Mouse (Mus musculus) heart, embryonic 10.5 days (tissue): ENCODE measurements around the gene Gm16451. TPM values are rescaled to one million over a fixed set of nuclear protein-coding genes. Genes with fewer than 3 reads are reported as not detected.
"Not testable (repeated sequence)": the region's sequence is repeated elsewhere in the genome, so short reads cannot be mapped to it uniquely, and the experiment has no call there.

ENCODE experiments used
- DNase-seq: peaks from one replicate; pipeline ENCODE4 v3.0.0-alpha.2; 2017; ENCODE audit warnings: low spot score
- H3K27ac ChIP-seq: fragments of 300-500 bp; sonication (generic); 2 replicates; pipeline ENCODE4 v1.5.1; 2016; ENCODE audit warnings: mild to moderate bottlenecking
- H3K27me3 ChIP-seq: fragments of 300-500 bp; sonication (generic); 2 replicates; pipeline ENCODE4 v1.6.1; 2016; ENCODE audit warnings: mild to moderate bottlenecking; ENCODE audit not compliant: poor library complexity, insufficient read depth, severe bottlenecking
- H3K36me3 ChIP-seq: fragments of 300-500 bp; sonication (generic); 2 replicates; pipeline ENCODE4 v1.6.1; 2016; ENCODE audit warnings: mild to moderate bottlenecking, moderate library complexity
- H3K4me1 ChIP-seq: fragments of 300-500 bp; sonication (generic); 2 replicates; pipeline ENCODE4 v1.6.1; 2016; ENCODE audit warnings: mild to moderate bottlenecking
- H3K4me3 ChIP-seq: fragments of 300-500 bp; sonication (generic); 2 replicates; pipeline ENCODE4 v1.5.1; 2016; ENCODE audit warnings: mild to moderate bottlenecking, moderate library complexity
- H3K9me3 ChIP-seq: fragments of 300-500 bp; sonication (generic); 2 replicates; pipeline ENCODE4 v1.6.1; 2016; ENCODE audit warnings: mild to moderate bottlenecking, moderate library complexity
- WGBS: fragments of 180-500 bp; shearing (Covaris S2); methylation state at CpG from one replicate; pipeline ENCODE4 v1.1.7; 2016; 5-methylcytosine and 5-hydroxymethylcytosine counted together
- polyA plus RNA-seq: library from polyadenylated mRNA; unstranded; fragments of >200 nt; fragmentation: Nextera tagmentation; extraction: Ambion mirVana; gene quantifications from 2 replicates; pipeline ENCODE4 v1.2.1, GENCODE M21; 2016

Gene Gm16451
- not detected in 2 replicates for polyA plus RNA-seq

DNA sequence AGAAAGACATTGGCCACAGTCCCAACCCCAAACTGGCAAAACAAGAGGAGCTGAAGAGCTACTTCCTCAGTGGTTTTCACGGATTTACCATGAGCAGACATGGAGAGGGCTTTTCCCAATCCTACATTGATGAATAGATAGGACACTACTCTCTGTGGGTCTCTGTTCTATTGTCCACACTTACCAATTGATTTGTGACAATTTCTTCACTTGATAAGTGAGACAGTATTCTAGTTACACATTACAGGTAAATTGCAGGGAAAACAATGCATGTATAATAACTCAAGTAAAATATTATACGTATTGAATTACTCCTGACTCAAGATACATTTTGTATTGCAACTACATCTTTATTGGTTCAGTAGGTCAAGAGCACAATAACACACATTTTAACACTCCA is at the start of gene Gm16451:
Gene Gm16451, minus strand, starts transcription at position 101 of the 400 bp plus-strand sequence.
- not testable (repeated sequence) for H3K27ac ChIP-seq, DNase-seq

DNA sequence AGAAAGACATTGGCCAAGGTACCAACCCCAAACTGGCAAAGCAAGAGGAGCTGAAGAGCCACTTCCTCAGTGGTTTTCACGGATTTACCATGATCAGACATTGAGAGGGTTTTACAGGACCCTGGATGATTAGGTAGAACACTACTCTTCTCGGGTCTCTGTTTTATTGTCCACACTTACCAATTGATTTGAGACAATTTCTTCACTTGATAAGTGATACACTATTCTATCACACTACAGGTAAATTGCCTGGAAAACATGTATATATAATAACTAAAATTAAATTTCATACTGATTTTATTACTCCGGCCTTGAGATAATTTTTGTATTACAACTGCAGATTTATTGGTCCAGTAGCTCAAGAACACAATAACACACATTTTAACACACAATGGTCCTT is 45.9 kb upstream of the Gm16451 start, which contains the start of gene Vmn1r142:
Gene Vmn1r142, minus strand, starts transcription at position 101 of the 400 bp plus-strand sequence.
- WGBS = no CpG with 5 or more reads among the region's 3 CpGs
- not testable (repeated sequence) for H3K27me3 ChIP-seq, H3K27ac ChIP-seq, H3K4me1 ChIP-seq, H3K9me3 ChIP-seq, H3K4me3 ChIP-seq, H3K36me3 ChIP-seq, DNase-seq

More for the DNA sequence above, at the start of gene Gm16451:
- WGBS = no CpG with 5 or more reads among the region's 2 CpGs
- H3K36me3 ChIP-seq, H3K27me3 ChIP-seq, H3K4me3 ChIP-seq, H3K9me3 ChIP-seq, H3K4me1 ChIP-seq: not testable (repeated sequence)

DNA sequence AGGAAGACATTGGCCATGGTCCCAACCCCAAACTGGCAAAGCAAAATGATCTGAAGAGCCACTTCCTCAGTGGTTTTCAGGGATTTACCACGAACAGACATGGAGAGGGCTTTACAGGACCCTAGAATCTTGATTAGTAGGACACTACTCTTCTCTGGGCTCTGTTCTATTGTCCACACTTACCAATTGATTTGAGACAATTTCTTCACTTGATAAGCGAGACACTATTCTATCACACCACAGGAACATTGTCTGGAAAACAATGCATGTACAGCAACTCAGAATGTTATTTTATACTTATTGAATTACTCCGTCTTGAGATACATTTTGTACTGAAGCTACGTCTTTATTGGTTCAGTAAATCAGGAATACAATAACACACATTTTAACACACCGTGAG is 16.6 kb upstream of the Gm16451 start, which contains the start of gene Gm10666:
Gene Gm10666, minus strand, starts transcription at position 101 of the 400 bp plus-strand sequence.
- H3K36me3 ChIP-seq, H3K27ac ChIP-seq, H3K4me1 ChIP-seq, H3K4me3 ChIP-seq, H3K9me3 ChIP-seq, H3K27me3 ChIP-seq, DNase-seq: not testable (repeated sequence)
- whole genome bisulfite sequencing = no CpG with 5 or more reads among the region's 5 CpGs

DNA sequence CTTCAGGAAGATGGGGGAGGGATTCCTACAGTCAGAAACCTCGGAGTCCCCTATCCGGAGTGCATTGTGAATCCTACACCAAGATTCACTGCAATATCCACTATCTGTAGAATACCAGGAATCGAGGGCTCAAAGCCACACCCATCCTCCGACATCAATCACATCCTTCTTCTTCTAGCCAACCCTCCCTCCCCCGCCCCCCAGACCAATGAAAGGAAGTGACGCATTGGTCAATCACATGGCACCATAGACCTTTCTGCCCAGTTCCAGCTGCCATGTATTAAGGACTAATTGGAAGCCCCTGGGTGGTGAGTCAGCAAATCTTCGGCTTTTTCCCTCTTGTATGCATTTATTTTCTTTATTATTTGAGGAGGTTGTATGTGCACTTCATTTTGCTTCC is 49.3 kb downstream of the Gm16451 start, which contains the start of gene Vmn1r139:
Gene Vmn1r139, plus strand, starts transcription at position 301 of the 400 bp plus-strand sequence.
- not testable (repeated sequence) for DNase-seq, H3K27me3 ChIP-seq, H3K9me3 ChIP-seq, H3K4me3 ChIP-seq, H3K4me1 ChIP-seq, H3K27ac ChIP-seq, H3K36me3 ChIP-seq
- no CpG with 5 or more reads among the region's 7 CpGs for WGBS

Other genes starting within 250 kb of the Gm16451 start
- gene Gm5891, start 197.0 kb downstream of the Gm16451 start, polyA plus RNA-seq = not detected in 2 replicates
- not detected in 2 replicates for gene Vmn1r137, start 123.7 kb downstream of the Gm16451 start, polyA plus RNA-seq
- gene Vmn1r138, start 89.3 kb downstream of the Gm16451 start, polyA plus RNA-seq = not detected in 2 replicates
- not detected in 2 replicates for gene Gm6176, start 61.9 kb downstream of the Gm16451 start, polyA plus RNA-seq
- gene Vmn1r139, start 49.2 kb downstream of the Gm16451 start, polyA plus RNA-seq = not detected in 2 replicates
- not detected in 2 replicates for gene Gm10666, start 16.5 kb upstream of the Gm16451 start, polyA plus RNA-seq
- gene Vmn1r142, start 45.8 kb upstream of the Gm16451 start, polyA plus RNA-seq = not detected in 2 replicates
- gene Vmn1r143, start 71.1 kb upstream of the Gm16451 start, polyA plus RNA-seq = not detected in 2 replicates
- not detected in 2 replicates for gene Gm8653, start 83.0 kb upstream of the Gm16451 start, polyA plus RNA-seq
- gene Gm8453, start 111.2 kb upstream of the Gm16451 start, polyA plus RNA-seq = not detected in 2 replicates
- gene Gm4187, start 211.5 kb upstream of the Gm16451 start, polyA plus RNA-seq = not detected in 2 replicates